Mouse (Mus musculus) megakaryocyte, embryonic 14.5 days (primary cell): Measurements from ENCODE around the gene Phf13.

Experiments used
- FLI1 ChIP-seq: IDR thresholded peaks from 2 replicates; pipeline ENCODE4 v1.6.1; 2012; ENCODE audit warnings: low read length, inconsistent platforms, mixed read lengths
- GATA1 ChIP-seq: IDR thresholded peaks from 3 replicates; pipeline ENCODE4 v1.6.1; 2012; ENCODE audit warnings: mixed read lengths, low read length, inconsistent platforms, borderline replicate concordance

- TF ChIP-seq FLI1 = no peak
- no peak for TF ChIP-seq GATA1
These were observed 10.2 kb downstream of the Phf13 start for GRCm38 (mm10) chr4:151985886-151986285.
